Mouse (Mus musculus) thymus, adult 18-20 months (tissue): ENCODE data around the gene Zfp809.

ENCODE experiments used
- DNase-seq, 2 experiments: peaks; one replicate each; pipeline ENCODE4 v3.0.0; 2022; ENCODE audit warnings: mixed read lengths in 2 of 2

Gene Zfp809

DNA sequence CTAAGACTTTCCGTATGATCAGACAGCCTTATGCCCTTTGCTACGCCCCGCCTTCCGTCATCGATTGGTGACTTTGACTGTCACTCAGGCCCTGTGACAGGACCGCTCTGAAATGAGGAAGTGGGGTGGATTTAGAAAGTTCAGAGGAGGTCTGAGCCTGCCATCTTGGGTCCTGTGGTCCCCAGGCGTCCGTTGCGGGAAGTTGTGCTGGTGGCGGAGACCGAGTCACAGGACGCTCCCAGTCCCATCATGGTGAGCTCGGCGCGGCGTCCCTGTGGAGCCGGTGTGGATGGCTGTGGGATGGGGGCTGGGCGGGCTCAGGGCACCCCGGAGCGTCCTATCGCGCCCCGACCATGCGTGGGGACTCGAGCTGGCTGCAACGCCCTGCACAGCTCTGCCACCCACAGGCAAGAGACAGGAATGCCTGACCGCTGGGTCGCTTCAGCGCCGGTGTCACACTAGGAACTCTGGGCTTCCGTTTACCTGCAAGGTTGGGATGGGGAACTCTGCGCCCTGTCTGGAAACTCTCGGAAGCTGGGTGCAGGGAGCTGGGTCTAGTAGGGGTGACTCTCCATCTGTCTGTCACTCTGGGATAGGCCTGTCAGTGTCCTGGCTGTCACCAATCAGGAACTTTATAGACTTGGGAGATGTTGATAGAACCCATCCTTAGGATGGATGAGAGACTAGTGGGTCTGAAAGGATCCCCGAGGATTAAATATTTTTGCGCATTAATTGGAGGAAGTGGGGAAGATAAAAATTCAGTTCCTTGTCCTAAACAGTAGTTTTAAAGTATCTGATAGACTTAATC lies at the start of gene Zfp809:
Zfp809 (plus strand) TSS at position 134 of the 808 bp plus-strand sequence.
- DNase-seq: peak; percentile 95 to 99

DNA sequence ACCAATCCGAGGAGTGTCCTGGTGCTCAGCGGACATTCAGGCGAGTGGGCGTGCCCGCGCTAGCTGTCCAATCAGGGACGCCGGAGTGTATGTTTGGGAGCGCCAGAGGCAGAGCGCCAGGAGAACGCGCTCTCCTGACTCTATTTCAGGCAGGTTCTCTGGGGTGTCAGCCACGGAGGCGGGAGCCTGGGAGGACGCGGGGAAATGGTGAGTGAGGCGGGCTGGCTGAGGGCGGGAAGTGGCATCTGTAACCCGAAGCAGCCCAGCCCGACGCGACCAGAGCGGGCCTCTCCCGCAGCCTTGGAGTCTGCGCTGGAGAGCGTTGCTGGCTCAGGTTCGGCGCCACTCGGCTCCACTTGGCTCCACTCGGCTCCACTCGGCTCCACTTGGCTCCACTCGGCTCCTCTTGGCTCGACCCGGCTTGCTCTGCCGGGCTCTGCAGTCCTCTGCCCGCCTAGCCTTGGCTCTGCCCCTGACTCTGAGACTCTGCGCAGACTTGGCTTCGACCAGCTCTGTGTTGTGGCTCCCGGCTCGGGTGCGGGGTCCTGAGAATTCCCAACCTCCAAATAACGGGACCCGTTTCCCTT lies 37.4 kb upstream of the Zfp809 start, which contains the start of gene Zfp872:
Zfp872 (plus strand) TSS at position 66 of the 587 bp plus-strand sequence.
- no peak for DNase-seq

DNA sequence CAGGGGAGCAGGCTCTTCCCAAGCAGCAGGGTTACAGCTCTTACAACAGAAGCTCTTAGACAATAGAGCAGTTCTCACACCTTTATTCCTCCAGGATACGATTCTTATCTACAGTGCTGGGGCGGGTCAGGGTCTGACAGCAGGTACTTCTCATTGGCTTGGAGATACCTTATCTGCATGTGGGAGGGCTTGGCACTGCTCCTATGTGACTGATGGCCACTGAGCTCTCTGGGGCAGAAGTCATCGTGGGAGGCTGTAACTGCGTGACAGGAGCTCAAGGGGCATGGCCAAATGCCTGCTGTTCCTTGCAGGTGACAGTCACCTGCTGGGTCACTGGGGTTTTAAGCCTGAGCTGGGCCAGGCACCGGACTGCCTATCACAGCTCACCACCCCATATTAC lies 29.1 kb upstream of the Zfp809 start:
- DNase-seq: no peak

DNA sequence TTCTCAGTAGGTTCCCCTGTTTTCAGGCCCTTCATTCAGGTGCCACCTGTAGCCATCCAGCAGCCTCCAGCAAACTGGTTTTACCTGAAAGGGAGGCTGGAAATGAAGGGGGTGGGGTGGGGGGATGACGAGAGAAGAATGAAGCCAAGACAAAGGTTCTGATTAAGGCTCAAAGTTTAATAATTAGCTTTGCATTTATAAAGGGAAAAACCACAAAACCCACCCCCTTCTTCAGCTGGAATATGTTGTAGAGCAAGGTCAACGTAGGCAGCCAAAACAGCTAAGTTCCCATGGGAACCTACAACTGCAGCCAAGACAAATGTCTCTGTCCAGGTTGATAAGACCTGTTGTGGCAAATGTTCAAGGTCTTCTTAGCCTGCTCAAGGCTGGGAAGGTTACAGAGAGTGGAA lies 11.7 kb upstream of the Zfp809 start:
- no peak for DNase-seq

DNA sequence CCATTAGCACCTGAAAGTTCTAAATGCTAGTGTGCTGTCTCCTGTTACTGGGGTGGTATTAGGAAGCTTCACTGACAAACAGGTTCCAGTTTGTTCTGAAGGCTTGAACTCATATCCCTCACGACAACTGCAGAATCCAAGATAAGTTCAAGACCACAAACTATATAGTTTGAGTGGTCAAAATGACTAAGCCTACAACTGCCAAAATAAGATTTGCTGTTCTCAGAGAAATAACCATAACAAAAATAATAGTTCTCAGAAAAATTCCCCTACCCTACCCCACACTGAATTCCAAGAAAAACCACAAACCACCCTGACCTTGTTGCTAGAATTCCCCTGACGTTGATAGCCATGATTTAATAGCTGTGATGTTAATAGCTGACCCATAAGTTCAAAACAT lies 11.0 kb upstream of the Zfp809 start:
- DNase-seq: no peak

DNA sequence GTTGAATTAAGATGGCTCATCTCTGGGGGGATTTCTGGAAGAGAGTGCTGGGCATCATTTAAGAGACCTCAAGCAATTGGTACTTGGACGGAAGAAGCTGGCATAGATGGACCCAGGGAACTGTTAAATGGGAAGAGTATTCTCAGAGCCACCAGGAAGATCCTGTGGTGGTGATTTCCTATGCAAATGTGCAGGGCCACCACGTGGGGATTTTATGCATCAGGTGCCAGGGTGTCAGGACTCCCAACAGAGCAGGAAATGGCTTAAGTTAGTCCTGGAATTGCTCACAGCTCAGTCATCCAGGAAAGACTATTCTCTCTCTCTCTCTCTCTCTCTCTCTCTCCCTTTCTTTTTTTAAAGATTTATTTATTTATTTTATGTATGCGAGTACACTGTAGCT lies 8.8 kb upstream of the Zfp809 start:
- DNase-seq: no peak

DNA sequence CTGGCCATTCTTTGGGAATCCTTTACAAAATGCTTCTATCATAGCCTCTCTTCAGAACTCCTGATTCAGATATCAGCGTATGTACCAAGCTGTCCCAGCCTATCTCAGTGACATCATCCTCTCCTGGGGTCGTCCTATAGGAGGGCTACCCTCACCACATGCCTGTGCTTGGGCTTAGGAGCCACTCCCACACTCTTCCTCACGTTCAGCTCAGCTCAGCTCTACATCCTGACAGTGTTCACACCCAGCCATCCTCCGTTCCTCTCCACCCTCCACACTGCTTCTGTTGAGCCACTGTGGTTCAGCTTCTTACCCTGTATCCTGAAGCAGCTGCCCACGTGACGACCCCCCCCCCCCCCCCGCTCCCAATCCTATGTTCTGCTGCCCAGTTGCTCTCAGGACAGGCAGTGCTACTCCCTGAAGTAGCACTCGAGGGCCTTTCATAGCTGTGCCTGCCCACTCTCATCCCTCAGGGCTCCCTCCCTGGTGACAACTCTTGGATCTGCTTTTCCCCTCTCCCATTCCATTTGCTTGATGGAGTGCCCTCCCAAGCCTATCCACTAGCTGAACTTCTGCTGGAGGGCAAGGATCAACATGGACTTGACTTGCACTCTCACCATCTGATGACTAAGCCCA lies 7.5 kb upstream of the Zfp809 start:
- no peak for DNase-seq

DNA sequence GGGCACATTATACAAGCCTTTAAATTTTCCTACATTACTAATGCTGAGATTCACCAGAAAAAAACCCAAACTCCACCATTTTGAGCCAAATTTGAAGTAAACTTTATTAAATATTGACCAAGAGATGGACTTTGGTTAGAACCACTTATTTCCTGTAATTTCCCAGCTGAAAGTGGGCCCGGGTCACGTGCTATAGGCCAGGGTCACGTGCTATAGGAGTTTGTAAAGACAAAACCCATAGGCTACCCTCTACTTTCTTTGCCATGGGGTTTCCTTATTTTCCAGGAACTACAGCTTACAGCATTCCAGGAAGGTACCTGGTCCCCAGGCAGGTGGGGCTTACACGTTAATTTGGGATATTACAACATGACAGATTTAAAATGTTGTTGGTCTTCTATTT lies 1.4 kb upstream of the Zfp809 start:
- DNase-seq: no peak

DNA sequence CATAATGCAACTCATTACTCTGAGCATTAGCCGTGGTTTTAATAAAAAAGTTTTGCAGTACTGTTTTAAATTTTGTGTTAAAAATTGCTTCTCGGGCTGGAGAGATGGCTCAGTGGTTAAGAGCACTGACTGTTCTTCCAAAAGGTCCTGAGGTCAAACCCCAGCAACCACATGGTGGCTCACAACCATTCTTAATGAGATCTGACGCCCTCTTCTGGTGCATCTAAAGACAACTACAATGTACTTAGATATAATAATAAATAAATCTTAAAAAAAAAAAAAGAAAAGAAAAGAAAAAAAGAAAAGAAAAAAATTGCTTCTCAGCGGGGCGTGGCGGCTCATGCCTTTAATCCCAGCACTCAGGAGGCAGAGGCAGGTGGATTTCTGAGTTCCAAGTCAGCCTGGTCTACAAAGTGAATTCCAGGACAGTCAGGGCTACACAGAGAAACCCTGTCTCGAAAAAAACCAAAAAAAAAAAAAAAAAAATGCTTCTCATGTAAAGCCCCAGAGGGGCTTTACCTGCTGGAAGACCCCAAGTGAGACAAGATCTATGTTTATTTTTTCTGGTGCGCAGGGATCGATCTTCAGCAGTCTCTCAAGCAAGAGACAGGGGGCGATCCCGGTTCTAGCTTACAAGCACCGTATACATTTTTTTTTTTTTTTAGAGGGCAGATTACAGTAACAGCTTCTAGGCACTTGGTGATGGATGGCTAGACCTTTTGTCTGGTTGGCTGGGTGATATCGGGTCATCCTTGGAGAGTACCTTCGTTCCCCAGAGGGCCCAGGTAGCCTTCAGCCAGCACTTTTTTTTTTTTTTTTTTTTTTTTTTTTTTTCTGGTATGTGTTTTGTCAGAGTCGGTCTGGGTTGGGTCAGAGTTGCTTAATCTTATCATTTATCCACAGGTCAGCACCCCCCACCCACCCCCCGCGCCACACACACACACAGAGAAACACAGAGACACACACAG lies 694 bp upstream of the Zfp809 start:
- peak; percentile 18 to 54 for DNase-seq

DNA sequence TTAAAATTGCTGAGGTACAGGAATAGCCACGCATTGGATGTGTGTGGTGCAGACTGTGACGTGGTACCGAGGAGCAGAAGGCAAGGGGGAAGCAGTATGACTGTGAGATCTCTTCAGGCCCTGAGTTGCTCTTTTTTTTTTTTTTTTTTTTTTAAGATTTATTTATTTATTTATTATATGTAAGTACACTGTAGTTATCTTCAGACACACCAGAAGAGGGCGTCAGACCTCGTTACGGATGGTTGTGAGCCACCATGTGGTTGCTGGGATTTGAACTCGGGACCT lies 817 bp downstream of the Zfp809 start:
- DNase-seq: peak in 1 of 2 experiments; percentile 5

DNA sequence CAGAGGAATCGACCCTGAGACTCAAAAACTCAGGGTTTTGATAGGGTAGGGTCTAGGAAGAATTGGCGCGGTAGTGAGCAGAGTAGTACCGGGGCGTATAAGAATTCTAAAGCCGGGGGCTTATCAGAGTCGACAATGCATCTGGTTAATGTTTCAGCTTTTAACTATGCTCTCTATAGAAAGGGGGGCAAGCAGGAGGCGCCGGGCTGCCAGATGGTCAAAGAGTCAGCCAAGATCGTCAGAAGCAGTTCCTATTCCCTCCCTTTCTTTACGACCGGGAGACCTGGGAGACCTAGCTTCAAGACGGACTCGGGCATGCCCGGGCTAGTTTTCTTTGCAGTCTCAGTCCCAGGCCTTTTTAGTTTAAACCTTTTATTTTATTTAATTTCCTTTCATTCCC lies 1.3 kb downstream of the Zfp809 start:
- peak in 1 of 2 experiments; percentile 8 for DNase-seq

DNA sequence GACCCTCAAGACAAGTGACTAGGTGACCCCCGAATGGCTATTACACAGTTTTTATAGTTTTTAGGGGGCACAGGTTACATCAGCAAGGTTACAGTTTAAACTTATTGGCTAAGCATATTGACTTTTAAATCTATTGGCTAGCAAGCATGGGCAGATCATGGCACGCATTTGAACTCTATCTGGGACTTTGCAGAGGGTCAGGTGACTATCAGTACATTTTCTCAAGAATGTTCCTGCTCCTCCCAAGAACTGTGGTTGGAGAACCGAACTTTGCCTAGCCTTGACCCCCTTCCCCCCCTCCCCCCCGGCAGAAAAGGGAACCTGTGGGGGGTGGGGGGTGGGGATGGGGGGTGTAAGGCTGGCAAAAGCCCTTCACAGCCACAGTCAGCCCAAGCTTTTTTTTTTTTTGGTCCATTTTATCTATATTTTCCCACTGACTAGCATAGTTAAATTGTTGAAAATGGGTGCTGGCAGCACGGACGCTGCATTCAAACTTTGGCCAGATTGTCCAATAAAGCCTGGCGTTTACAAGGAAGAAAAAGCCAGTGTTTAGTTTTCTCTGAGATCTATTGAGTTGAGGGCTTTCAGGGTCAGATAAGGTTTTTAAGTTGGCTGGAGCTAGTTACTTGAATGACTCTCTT lies 4.0 kb downstream of the Zfp809 start:
- DNase-seq: no peak

DNA sequence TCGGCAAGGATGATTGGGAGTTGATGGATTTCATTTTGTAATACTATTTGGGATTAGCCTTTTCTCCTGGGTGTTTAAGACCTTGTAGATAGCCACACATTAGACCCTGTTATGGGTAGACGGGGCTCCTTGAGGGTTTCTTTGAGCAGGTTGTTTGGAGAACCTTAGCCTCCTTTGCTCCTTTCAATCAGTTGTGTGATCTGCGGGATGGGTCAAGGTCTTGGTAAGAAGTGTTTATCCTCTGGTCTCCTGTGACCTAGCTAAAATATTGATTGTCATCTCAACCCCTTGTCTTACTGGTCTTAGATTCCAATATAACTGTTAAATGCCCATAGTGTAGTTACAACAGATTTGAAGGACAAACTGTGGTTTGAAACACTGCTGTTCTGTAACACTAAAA lies 4.5 kb downstream of the Zfp809 start:
- no peak for DNase-seq

DNA sequence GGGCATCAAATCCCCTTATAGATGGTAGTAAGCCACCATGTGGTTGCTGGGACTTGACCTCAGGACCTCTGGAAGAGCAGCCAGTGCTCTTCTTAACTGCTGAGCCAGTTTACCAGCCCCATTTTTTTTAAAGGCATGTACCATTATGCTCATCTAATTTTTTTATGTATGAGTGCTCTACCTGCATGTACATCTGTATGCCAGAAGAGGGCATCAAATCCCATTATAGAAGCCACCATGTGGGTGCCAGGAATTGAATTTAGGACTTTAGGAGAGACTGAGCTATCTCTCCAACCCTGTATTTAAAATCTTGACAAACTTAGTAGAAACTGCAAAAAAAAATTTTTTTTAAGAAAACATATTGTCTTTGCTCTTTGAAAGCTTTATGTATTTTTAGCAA lies 5.0 kb downstream of the Zfp809 start:
- DNase-seq: no peak

DNA sequence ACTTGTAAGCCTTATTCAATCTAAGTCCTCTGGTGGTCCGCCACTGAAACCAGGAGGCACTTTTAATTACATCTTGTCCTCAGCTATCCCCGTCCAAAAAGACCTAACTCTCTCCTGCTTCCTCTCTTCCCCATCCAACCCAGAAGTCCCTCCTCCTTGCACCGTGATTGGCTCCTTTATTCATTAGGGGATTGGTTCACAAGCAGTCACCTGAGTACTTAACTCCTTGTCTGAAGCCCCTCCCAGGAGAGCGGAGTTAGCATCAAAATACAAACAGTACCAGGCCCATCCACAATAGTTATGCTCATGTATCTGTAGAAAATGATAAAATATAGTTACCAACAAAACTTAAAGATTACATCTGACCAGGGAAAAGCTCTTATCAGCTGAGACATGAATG lies 14.5 kb downstream of the Zfp809 start:
- no peak for DNase-seq

DNA sequence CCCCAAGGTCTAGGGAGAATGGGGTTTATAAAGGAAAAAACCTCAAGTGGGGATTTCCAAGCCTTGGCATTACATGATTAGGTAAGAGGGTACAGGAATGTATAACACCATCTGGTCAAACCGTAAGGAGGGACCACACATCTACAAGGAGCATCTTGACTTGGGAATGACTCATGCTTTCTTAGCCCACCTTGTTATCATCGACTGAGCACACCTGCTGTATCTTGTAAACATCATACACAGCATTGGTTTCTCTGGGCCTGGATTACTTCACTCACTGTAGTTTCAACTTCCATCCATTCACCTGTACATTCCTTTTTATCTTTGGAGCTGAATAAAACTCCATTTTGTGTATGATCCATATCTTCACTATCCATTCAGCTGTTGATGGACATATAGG lies 18.7 kb downstream of the Zfp809 start:
- DNase-seq: no peak

DNA sequence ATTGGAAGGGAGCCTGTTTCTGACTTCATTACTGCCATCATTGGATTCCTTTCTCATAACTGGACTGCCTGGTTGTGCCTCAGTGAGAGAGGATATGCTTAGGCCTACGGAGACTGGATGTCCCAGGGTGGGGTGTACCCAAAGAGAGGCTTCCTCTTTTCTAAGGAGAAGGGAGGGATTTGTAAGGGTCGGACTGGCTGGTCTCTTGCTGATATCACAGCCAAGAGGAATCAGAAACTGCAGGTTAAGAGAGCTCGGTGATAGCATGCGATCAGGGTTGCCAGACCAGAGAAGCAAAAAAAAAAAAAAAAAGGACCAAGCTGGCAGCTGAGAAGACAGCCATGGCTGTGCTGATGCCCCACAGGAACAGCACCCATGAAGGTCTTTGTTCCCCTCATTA lies 31.1 kb downstream of the Zfp809 start:
- DNase-seq: no peak

DNA sequence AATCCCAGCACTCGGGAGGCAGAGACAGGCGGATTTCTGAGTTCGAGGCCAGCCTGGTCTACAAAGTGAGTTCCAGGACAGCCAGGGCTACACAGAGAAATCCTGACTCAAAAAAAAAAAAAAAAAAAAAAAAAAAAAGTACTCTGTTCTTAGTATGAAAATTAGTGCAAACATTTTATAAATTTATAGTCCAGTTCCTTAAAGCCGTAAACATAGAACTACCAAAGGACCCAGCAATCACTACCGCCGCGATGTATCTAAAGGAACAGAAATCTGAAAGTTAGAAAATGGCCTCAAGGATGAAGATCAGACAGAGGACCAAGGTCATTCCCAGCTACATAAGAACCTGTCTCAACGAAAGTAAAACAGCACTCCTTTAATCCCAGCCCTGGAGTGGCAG lies 33.3 kb downstream of the Zfp809 start:
- no peak for DNase-seq

DNA sequence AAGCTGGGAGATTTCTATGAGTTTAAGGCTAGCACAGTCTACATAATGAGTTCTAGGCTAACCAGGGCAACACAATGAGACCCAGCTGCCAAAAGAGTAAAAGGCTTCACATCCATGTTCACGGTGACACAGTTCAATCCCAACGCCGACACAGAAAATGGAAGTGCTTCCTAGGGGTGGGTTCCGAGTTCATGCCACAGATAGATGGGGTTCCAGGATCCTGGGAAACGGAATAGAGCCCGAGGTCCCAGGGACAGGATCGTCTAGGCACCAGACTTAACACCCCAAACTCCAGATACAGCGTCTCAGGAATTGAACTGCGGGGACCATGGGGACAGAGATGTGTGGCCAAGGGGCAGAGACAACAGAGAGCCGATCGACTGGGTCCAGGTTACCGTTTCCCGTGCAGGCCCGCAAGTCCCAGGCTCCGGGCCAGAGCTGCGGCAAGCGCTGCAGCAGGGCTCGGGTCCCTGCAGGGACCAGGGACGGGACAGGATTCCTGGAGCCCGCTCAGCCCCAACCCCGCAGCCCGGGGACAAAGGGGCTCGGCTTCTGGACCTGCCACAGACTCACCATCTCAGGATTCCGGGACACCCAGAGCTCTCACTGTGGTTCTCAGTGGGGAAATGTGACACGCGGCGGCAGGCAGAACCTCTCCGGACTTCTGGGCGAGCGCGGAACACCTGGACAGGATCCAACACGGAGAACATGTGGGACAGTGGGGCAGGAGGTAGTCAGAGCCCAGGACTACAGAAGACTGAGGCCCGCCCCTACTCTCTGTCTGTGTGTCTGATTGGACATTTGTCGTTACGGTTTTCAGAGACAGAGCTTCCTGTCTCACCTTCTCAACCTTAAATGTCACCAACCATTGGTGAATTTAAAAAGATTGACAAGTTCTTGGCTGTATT lies 33.9 kb downstream of the Zfp809 start, which contains the start of gene Zfp599:
Zfp599 (minus strand) TSS at position 712 of the 908 bp plus-strand sequence.
- DNase-seq: peak; percentile 56 to 75

DNA sequence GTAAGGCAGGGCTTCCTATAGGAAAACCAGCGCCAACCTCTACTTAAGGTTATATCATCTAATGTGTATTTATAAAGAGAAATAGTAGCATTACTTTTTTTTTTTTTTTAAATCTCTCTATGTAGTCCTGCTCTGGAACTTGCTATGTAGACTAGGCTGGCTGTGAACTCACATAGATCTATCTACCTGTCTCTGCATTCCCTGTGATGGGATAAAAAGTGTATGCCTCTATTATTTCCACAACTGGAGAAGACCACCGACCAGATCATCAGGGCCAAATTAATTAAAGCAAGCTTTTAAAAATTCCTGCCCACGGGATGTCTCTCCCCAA lies 34.5 kb downstream of the Zfp809 start:
- no peak for DNase-seq

DNA sequence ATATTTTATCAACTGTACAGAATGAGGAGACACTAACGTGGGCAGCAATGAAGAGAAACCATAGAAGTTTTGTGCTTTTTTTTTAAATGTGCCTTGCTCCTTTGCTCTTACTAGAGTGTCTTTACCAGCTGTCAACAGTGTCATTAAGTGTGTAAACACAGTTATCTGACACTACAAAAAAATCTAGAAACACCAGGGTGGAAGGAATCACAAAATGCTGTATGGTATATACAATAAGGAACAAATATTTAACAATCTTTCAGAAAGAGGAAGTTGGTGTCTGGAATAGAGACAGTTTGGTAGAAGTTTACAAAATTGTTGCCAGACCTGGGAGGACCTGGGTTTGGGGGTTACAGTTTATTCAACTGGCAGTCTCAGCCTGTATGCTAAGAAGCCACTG lies 36.1 kb downstream of the Zfp809 start:
- no peak for DNase-seq

DNA sequence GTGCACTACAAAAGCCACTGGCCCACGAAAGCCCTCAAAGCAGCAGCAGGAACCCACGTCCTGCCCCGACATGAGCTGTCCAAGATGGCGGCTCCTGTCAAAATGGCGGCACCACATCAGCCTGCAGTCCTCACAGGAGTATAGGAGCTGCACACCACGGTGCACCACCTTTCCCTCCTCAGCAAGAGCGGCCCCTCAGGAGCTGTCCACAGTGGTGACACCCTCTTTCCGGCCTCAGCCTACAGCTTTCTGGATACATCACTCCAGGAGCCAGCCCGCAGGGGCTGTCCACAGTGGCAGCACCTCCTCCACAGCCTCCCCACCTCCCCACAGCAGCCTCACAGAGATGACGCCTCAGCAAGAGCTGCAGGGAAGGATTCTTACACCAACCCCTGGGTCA lies 37.1 kb downstream of the Zfp809 start:
- no peak for DNase-seq
